Mouse (Mus musculus) hindbrain, embryonic 11.5 days (tissue): Measurements from ENCODE around the gene Olfr502. TPM values are rescaled to one million over a fixed set of nuclear protein-coding genes. Genes with fewer than 3 reads are reported as not detected.
"Not testable (repeated sequence)": the region's sequence is repeated elsewhere in the genome, so short reads cannot be mapped to it uniquely, and the experiment has no call there.

Source experiments
- ATAC-seq: fragments of 200-750 bp; cut with Nextera tagmentation; 2 replicates; pipeline ENCODE4 v1.8.0; 2017; ENCODE audit warnings: mild to moderate bottlenecking, moderate TSS enrichment, moderate library complexity; ENCODE audit not compliant: low FRiP score
- DNase-seq: peaks from one replicate; pipeline ENCODE4 v3.0.0-alpha.2; 2015; ENCODE audit warnings: low spot score
- H3K27ac ChIP-seq: fragments of 300-500 bp; sonication (generic); 2 replicates; pipeline ENCODE4 v1.5.1; 2014; ENCODE audit warnings: mild to moderate bottlenecking, low read depth, low read length
- H3K27me3 ChIP-seq: fragments of 300-500 bp; sonication (generic); 2 replicates; pipeline ENCODE4 v1.6.1; 2014; ENCODE audit warnings: mild to moderate bottlenecking, low read length, moderate library complexity, mixed read lengths; ENCODE audit not compliant: control insufficient read depth, insufficient read depth
- H3K36me3 ChIP-seq: fragments of 300-500 bp; sonication (generic); 2 replicates; pipeline ENCODE4 v1.6.1; 2014; ENCODE audit warnings: mild to moderate bottlenecking, low read length, moderate library complexity, mixed read lengths; ENCODE audit not compliant: control insufficient read depth, insufficient read depth
- H3K4me1 ChIP-seq: fragments of 300-500 bp; sonication (generic); replicated peaks from 2 replicates; pipeline ENCODE4 v1.6.1; 2014; ENCODE audit warnings: low read length, mixed read lengths; ENCODE audit not compliant: control insufficient read depth, insufficient read depth
- H3K4me2 ChIP-seq: fragments of 300-500 bp; sonication (generic); replicated peaks from 2 replicates; pipeline ENCODE4 v1.6.1; 2014; ENCODE audit warnings: mild to moderate bottlenecking, low read depth, low read length
- H3K4me3 ChIP-seq: fragments of 300-500 bp; sonication (generic); 2 replicates; pipeline ENCODE4 v1.5.1; 2014; ENCODE audit warnings: low read depth, low read length
- H3K9ac ChIP-seq: fragments of 300-500 bp; sonication (generic); 2 replicates; pipeline ENCODE4 v1.6.1; 2014; ENCODE audit warnings: low read depth, low read length
- H3K9me3 ChIP-seq: fragments of 300-500 bp; sonication (generic); 2 replicates; pipeline ENCODE4 v1.6.1; 2016; ENCODE audit warnings: low read length; ENCODE audit not compliant: control insufficient read depth
- WGBS: fragments of 180-500 bp; shearing (Covaris S2); extraction: QIAGEN DNeasy Blood & Tissue Kit; methylation state at CpG from one replicate; pipeline ENCODE4 v1.1.7; 2014; 5-methylcytosine and 5-hydroxymethylcytosine counted together
- polyA plus RNA-seq: library from polyadenylated mRNA; unstranded; fragments of >200 nt; fragmentation: Nextera tagmentation; extraction: Ambion mirVana; gene quantifications from 2 replicates; pipeline ENCODE4 v1.2.1, GENCODE M21; 2014

The Olfr502 gene
- not detected in 2 replicates for polyA plus RNA-seq

DNA sequence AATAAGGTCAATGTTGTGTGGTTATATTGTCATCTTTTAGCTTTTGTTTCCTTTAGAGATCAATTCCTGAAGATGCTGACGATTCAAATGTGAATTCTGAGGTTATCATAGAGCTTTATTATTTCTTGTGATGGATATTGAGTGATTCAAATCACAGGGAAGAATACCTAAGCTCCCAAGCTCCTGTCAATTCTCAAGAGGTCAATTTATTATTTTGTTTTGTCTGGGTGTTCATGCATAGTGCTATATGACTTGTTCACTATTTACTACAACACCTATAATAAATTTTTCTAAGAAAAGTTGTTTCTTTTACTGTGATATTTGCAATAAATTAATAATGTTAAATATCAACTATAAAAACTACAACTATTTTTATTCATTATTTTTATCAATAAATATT is at the start of gene Olfr502:
Gene Olfr502, minus strand, starts transcription at position 101 of the 400 bp plus-strand sequence.
- ATAC-seq (no peak), DNase-seq (no peak)
- no peaks in the 10 kb centered on the region for H3K4me1 ChIP-seq
- H3K9me3 ChIP-seq, result no peaks in the 10 kb centered on the region
- H3K4me3 ChIP-seq, result no peak within 1 kb of the TSS
- 85% methylated on average over 1 of the region's 1 CpGs for WGBS
- H3K27me3 ChIP-seq, result no peaks in the 10 kb centered on the region
- H3K27ac ChIP-seq, result no peak within 1 kb of the TSS
- H3K4me2 ChIP-seq, result no peak within 1 kb of the TSS
- no peak within 1 kb of the TSS for H3K9ac ChIP-seq
- H3K36me3 ChIP-seq, result no peaks in the 10 kb centered on the region

- no peaks in the 10 kb centered on the region for H3K36me3 ChIP-seq
- H3K4me1 ChIP-seq, result no peaks in the 10 kb centered on the region
- H3K27ac ChIP-seq, result no peak within 1 kb of the TSS
- DNase-seq, result no peak
- no peaks in the 10 kb centered on the region for H3K9me3 ChIP-seq
- H3K4me2 ChIP-seq, result no peak within 1 kb of the TSS
- H3K9ac ChIP-seq, result no peak within 1 kb of the TSS
- no peaks in the 10 kb centered on the region for H3K27me3 ChIP-seq
- 83% methylated on average over 1 of the region's 1 CpGs for WGBS
- ATAC-seq, result no peak
- no peak within 1 kb of the TSS for H3K4me3 ChIP-seq
Measured at GRCm38 (mm10) chr7:108565693-108566092, 40.8 kb upstream of the Olfr502 start, which contains the start of gene Olfr504. Olfr504 (minus strand) TSS chr7:108565793.

DNA sequence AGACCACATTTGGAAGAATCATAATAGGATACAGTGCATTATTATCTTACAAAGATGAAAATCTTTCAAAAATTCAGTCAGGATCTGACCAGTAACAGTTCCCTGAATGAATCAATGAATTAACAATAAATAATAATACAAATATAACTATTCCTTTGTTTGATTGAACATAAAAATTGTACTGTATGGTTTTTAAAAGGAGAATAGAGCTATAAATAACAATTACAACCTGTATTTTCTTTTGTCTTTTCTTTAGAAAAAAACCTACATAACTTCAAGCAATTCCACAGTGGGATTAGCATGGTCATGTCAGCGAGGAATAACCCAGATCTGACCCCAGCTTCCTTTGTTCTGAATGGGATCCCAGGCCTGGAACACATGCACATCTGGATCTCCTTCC is 19.4 kb upstream of the Olfr502 start, which contains the start of gene Olfr503:
Gene Olfr503, plus strand, starts transcription at position 301 of the 400 bp plus-strand sequence.
- WGBS, result 47% methylated on average over 1 of the region's 1 CpGs
- H3K9me3 ChIP-seq, H3K27ac ChIP-seq, H3K4me1 ChIP-seq, H3K36me3 ChIP-seq, H3K9ac ChIP-seq, DNase-seq, H3K4me3 ChIP-seq, H3K4me2 ChIP-seq, ATAC-seq, H3K27me3 ChIP-seq: not testable (repeated sequence)

- Histone ChIP-seq H3K27ac (no peak overlapping the region), H3K9ac (no peak overlapping the region), H3K27me3 (no peaks in the 10 kb centered on the region), H3K4me1 (no peaks in the 10 kb centered on the region), H3K9me3 (no peaks in the 10 kb centered on the region), H3K4me2 (no peak overlapping the region), H3K36me3 (no peaks in the 10 kb centered on the region), H3K4me3 (no peak overlapping the region)
- WGBS, result 79% methylated on average over 13 of the region's 13 CpGs
- no peak for DNase-seq
- ATAC-seq, result no peak
Measured at GRCm38 (mm10) chr7:108542416-108542815, 17.6 kb upstream of the Olfr502 start.

Other genes starting within 250 kb of the Olfr502 start
- gene Olfr490, start 236.1 kb downstream of the Olfr502 start, polyA plus RNA-seq, result not detected in 2 replicates
- gene Olfr491, start 211.6 kb downstream of the Olfr502 start, polyA plus RNA-seq, result not detected in 2 replicates
- gene Olfr492, start 201.4 kb downstream of the Olfr502 start, polyA plus RNA-seq, result not detected in 2 replicates
- gene Olfr493, start 178.1 kb downstream of the Olfr502 start, polyA plus RNA-seq, result not detected in 2 replicates
- not detected in 2 replicates for gene Olfr494, start 159.7 kb downstream of the Olfr502 start, polyA plus RNA-seq
- gene Olfr495, start 131.9 kb downstream of the Olfr502 start, polyA plus RNA-seq, result not detected in 2 replicates
- gene Olfr497, start 104.6 kb downstream of the Olfr502 start, polyA plus RNA-seq, result not detected in 2 replicates
- gene Olfr498, start 59.7 kb downstream of the Olfr502 start, polyA plus RNA-seq, result not detected in 2 replicates
- gene Olfr503, start 19.5 kb upstream of the Olfr502 start, polyA plus RNA-seq, result not detected in 2 replicates
- gene Olfr504, start 40.7 kb upstream of the Olfr502 start, polyA plus RNA-seq, result not detected in 2 replicates
- not detected in 2 replicates for gene Olfr506, start 85.7 kb upstream of the Olfr502 start, polyA plus RNA-seq
- not detected in 2 replicates for gene Olfr507, start 96.7 kb upstream of the Olfr502 start, polyA plus RNA-seq
- not detected in 2 replicates for gene Olfr508, start 104.9 kb upstream of the Olfr502 start, polyA plus RNA-seq
- gene Olfr509, start 126.8 kb upstream of the Olfr502 start, polyA plus RNA-seq, result not detected in 2 replicates
- gene Olfr510, start 141.4 kb upstream of the Olfr502 start, polyA plus RNA-seq, result not detected in 2 replicates
- gene Olfr512, start 188.3 kb upstream of the Olfr502 start, polyA plus RNA-seq, result not detected in 2 replicates
- not detected in 2 replicates for gene Olfr513, start 225.9 kb upstream of the Olfr502 start, polyA plus RNA-seq